ENCODE assay signal across 10 mouse cellular contexts in the genomic region with DNA sequence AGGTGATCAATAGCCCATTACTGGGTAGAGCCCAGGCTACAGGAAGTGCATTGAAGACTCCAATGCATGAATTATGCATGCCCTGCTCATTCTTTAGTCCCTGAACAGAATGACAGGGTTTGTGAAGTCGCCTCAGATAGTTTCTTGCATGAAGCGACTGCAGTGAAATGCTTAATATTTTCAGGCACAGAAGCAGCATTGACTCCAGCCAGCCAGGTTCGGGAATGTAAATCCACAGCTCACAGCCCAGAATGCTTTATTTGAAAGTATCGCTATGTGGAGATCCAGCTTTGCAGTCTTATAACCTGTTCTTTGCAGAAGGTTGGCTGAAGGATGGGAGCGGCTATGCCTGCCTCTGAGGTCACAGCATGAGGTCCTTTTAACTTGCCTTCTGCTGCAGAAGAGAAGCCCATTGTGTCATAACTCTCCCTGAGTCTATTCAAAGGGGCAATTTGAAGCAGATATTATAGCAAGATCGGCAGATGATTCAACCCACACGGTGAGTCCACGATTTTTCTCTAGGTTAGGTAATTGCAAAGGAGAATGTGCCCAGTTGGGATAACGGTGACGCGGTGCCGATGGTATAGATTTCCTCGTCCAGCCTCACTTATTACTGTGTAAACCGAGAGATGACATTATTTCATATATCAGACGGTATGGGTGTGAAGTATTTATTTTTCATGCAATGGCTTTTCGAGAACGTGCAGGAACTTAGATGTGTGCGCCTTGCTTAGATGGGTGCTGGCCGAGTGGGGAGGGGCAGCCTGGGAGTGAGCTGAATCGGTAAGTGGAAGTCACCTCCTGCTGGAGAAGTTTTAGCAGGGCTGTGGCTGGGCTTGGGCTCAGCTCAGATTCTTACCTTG.
A peak's percentile ranks its signal among the peaks of the same experiment; 100 is the strongest.
DNase-seq lines count a peak whose midpoint lies in the region; ATAC-seq and TF ChIP-seq lines count a peak whose summit lies in the region.
"Had no signal": no experiment of that assay in that cellular context is flagged by ENCODE, and none has a peak within 500 bp of the region (broad histone marks: within the 10 kb centered on the region; RNA-seq: fewer than 3 reads in every experiment).

No protein-coding gene starts in this region.

- DNase-seq in ES-CJ7 (ENCODE audit: low read depth, low spot score), result peak; percentile 13
- DNase-seq in cerebellum, adult 8-10 months, result peak; percentile 59
- DNase-seq in left cerebral cortex, postnatal 36 days (ENCODE audit: low spot score in 2 of 2), result peak; percentile 36
- peak; percentile 58 for DNase-seq in right cerebral cortex, postnatal 25 days
- DNase-seq in spleen, postnatal 4 days (ENCODE audit: low spot score in 2 of 2), result no peak
- no peak for DNase-seq in liver, postnatal 0 days
- DNase-seq in testis, postnatal 10 days (ENCODE audit: low spot score), result no peak

- no peaks in the 10 kb centered on the region for H3K36me3 ChIP-seq in liver, postnatal 0 days (replicated peaks; ENCODE audit: insufficient read depth, low read length)
- H3K36me3 ChIP-seq: G1E had no signal

- intact Hi-C loops in left cerebral cortex, postnatal 36 days (cut with DNase I), result loop anchor here (5.0 to 10.0 kb wide), 2 partner anchors 109 to 197 kb away; partner anchors contain the start of gene Cntn1

- no peaks in the 10 kb centered on the region for H3K4me1 ChIP-seq in liver, postnatal 0 days (ENCODE audit: insufficient read depth)
- H3K4me1 ChIP-seq: megakaryocyte, embryonic 14.5 days had no signal

- TF ChIP-seq CTCF in liver, postnatal 0 days (IDR thresholded peaks at IDR 0.05; ENCODE audit: low read depth), result no peak

- no peaks in the 10 kb centered on the region for H3K27me3 ChIP-seq in liver, postnatal 0 days (ENCODE audit: insufficient read depth, low read length)
- H3K27me3 ChIP-seq: megakaryocyte, embryonic 14.5 days had no signal

- TF ChIP-seq EP300 in liver, postnatal 0 days (IDR thresholded peaks at IDR 0.05; ENCODE audit: low read depth), result no peak

- peak; percentile 58 for ATAC-seq in frontal cortex, adult (ENCODE audit: low TSS enrichment)
- ATAC-seq in liver, postnatal 0 days, result no peak

- no peak overlapping the region for H3K4me2 ChIP-seq in liver, postnatal 0 days (ENCODE audit: low read depth, low read length)

- H3K27ac ChIP-seq in liver, postnatal 0 days (ENCODE audit: low read depth), result no peak overlapping the region

- no peak overlapping the region for H3K9ac ChIP-seq in liver, postnatal 0 days (replicated peaks)

- H3K9me3 ChIP-seq in liver, postnatal 0 days (ENCODE audit: low read length), result no peaks in the 10 kb centered on the region

- no peak overlapping the region for H3K4me3 ChIP-seq in liver, postnatal 0 days (ENCODE audit: low read depth, low read length)
- H3K4me3 ChIP-seq: megakaryocyte, embryonic 14.5 days had no signal

- WGBS in liver, postnatal 0 days (ENCODE audit: insufficient replicate concordance), result 51% methylated on average over 20 of the region's 20 CpGs

Comparison
In these comparisons a context has a peak if more than half of its experiments do, and no peak if none do; other contexts are left out.
1. DNase-seq: peak in ES-CJ7 (single experiment), cerebellum, adult 8-10 months (single experiment), left cerebral cortex, postnatal 36 days (2 of 2) and right cerebral cortex, postnatal 25 days (single experiment); none in spleen, postnatal 4 days (0 of 2), liver, postnatal 0 days (single experiment) and testis, postnatal 10 days (single experiment).